Mouse (Mus musculus): ENCODE measurements around the gene Fam84b. TPM values are rescaled to one million over a fixed set of nuclear protein-coding genes. Genes with fewer than 3 reads are reported as not detected.

Gene Fam84b
- polyA plus RNA-seq, 1 experiment from 2014 or later = 10.6 TPM

- WGBS = 81% methylated on average over 4 of the region's 4 CpGs
- Histone ChIP-seq H3K9ac (ENCODE audit: low read depth, low read length) (no peak overlapping the region), H3K4me2 (ENCODE audit: low read length) (no peak overlapping the region), H3K4me1 (ENCODE audit: control insufficient read depth, insufficient read depth, low read depth, low read length) (no peaks in the 10 kb centered on the region; the same call in 1 of the 2 replicates), H3K9me3 (ENCODE audit: control insufficient read depth, low read length) (no peaks in the 10 kb centered on the region), H3K36me3 (ENCODE audit: control insufficient read depth, insufficient read depth, low read length) (no peaks in the 10 kb centered on the region), H3K4me3 (ENCODE audit: low read length) (no peak overlapping the region), H3K27me3 (replicated peaks; ENCODE audit: control insufficient read depth, insufficient read depth, low read length) (no peaks in the 10 kb centered on the region), H3K27ac (ENCODE audit: low read depth, low read length) (no peak overlapping the region)
- no peak for ATAC-seq
Observed at GRCm38 (mm10) chr15:60836321-60836720, 17.3 kb downstream of the Fam84b start.

- H3K4me3 ChIP-seq (ENCODE audit: low read length) = no peak overlapping the region
- whole genome bisulfite sequencing = 90% methylated on average over 5 of the region's 5 CpGs
- H3K9me3 ChIP-seq (ENCODE audit: control insufficient read depth, low read length) = no peaks in the 10 kb centered on the region
Observed at GRCm38 (mm10) chr15:60834598-60835571, 18.7 kb downstream of the Fam84b start.

GRCm38 (mm10) chr15:60833476-60834218, 19.9 kb downstream of the Fam84b start:
- no peaks in the 10 kb centered on the region for H3K9me3 ChIP-seq (ENCODE audit: control insufficient read depth, low read length)
- H3K4me2 ChIP-seq (ENCODE audit: low read length) = no peak overlapping the region
- 55% methylated on average over 2 of the region's 2 CpGs for WGBS
- H3K4me3 ChIP-seq (ENCODE audit: low read length) = no peak overlapping the region
- H3K27me3 ChIP-seq (replicated peaks; ENCODE audit: control insufficient read depth, insufficient read depth, low read length) = no peaks in the 10 kb centered on the region
- no peak overlapping the region for H3K27ac ChIP-seq (ENCODE audit: low read depth, low read length)
- no peak for ATAC-seq
- no peak overlapping the region for H3K9ac ChIP-seq (ENCODE audit: low read depth, low read length)
- no peaks in the 10 kb centered on the region; the same call in 1 of the 2 replicates for H3K4me1 ChIP-seq (ENCODE audit: control insufficient read depth, insufficient read depth, low read depth, low read length)
- H3K36me3 ChIP-seq (ENCODE audit: control insufficient read depth, insufficient read depth, low read length) = no peaks in the 10 kb centered on the region

More at GRCm38 (mm10) chr15:60834598-60835571, 18.7 kb downstream of the Fam84b start:
- no peaks in the 10 kb centered on the region for H3K36me3 ChIP-seq (ENCODE audit: control insufficient read depth, insufficient read depth, low read length)
- H3K27me3 ChIP-seq (replicated peaks; ENCODE audit: control insufficient read depth, insufficient read depth, low read length) = no peaks in the 10 kb centered on the region
- no peak overlapping the region for H3K9ac ChIP-seq (ENCODE audit: low read depth, low read length)
- no peak overlapping the region for H3K4me2 ChIP-seq (ENCODE audit: low read length)
- H3K4me1 ChIP-seq (ENCODE audit: control insufficient read depth, insufficient read depth, low read depth, low read length) = no peaks in the 10 kb centered on the region; the same call in 1 of the 2 replicates
- H3K27ac ChIP-seq (ENCODE audit: low read depth, low read length) = no peak overlapping the region
- no peak for ATAC-seq

GRCm38 (mm10) chr15:60832586-60832985, 21.0 kb downstream of the Fam84b start:
- no peaks in the 10 kb centered on the region for H3K27me3 ChIP-seq (replicated peaks; ENCODE audit: control insufficient read depth, insufficient read depth, low read length)
- no peak for ATAC-seq
- no peak overlapping the region for H3K4me3 ChIP-seq (ENCODE audit: low read length)
- H3K4me1 ChIP-seq (ENCODE audit: control insufficient read depth, insufficient read depth, low read depth, low read length) = no peaks in the 10 kb centered on the region
- H3K9ac ChIP-seq (ENCODE audit: low read depth, low read length) = no peak overlapping the region
- H3K36me3 ChIP-seq (ENCODE audit: control insufficient read depth, insufficient read depth, low read length) = no peaks in the 10 kb centered on the region
- H3K4me2 ChIP-seq (ENCODE audit: low read length) = no peak overlapping the region
- H3K27ac ChIP-seq (ENCODE audit: low read depth, low read length) = no peak overlapping the region
- no peaks in the 10 kb centered on the region for H3K9me3 ChIP-seq (ENCODE audit: control insufficient read depth, low read length)

- Histone ChIP-seq H3K9ac (ENCODE audit: low read depth, low read length) (no peak overlapping the region), H3K36me3 (ENCODE audit: control insufficient read depth, insufficient read depth, low read length) (no peaks in the 10 kb centered on the region), H3K4me1 (ENCODE audit: control insufficient read depth, insufficient read depth, low read depth, low read length) (peaks cover 10% of the 10 kb centered on the region), H3K27me3 (replicated peaks; ENCODE audit: control insufficient read depth, insufficient read depth, low read length) (no peaks in the 10 kb centered on the region), H3K27ac (ENCODE audit: low read depth, low read length) (no peak overlapping the region), H3K4me3 (ENCODE audit: low read length) (no peak overlapping the region), H3K4me2 (ENCODE audit: low read length) (no peak overlapping the region), H3K9me3 (ENCODE audit: control insufficient read depth, low read length) (no peaks in the 10 kb centered on the region)
- no peak for ATAC-seq
- WGBS = 75% methylated on average over 1 of the region's 1 CpGs
Observed at GRCm38 (mm10) chr15:60826226-60826625, 27.4 kb downstream of the Fam84b start.

- Histone ChIP-seq H3K9ac (ENCODE audit: low read depth, low read length) (peak overlapping the region; percentile 87), H3K4me3 (ENCODE audit: low read length) (peak overlapping the region; percentile 85), H3K4me2 (ENCODE audit: low read length) (peak overlapping the region; percentile 100), H3K36me3 (ENCODE audit: control insufficient read depth, insufficient read depth, low read length) (no peaks in the 10 kb centered on the region), H3K27me3 (replicated peaks; ENCODE audit: control insufficient read depth, insufficient read depth, low read length) (no peaks in the 10 kb centered on the region), H3K27ac (ENCODE audit: low read depth, low read length) (peak overlapping the region; percentile 82), H3K9me3 (ENCODE audit: control insufficient read depth, low read length) (no peaks in the 10 kb centered on the region), H3K4me1 (ENCODE audit: control insufficient read depth, insufficient read depth, low read depth, low read length) (peaks cover 10% of the 10 kb centered on the region)
- under 1% methylated on average over 31 of the region's 32 CpGs for WGBS
- ATAC-seq = peak; percentile 93
Observed at GRCm38 (mm10) chr15:60824751-60825227, 28.8 kb downstream of the Fam84b start.

GRCm38 (mm10) chr15:60823870-60824709, 29.5 kb downstream of the Fam84b start:
- Histone ChIP-seq H3K4me1 (ENCODE audit: control insufficient read depth, insufficient read depth, low read depth, low read length) (peaks cover 10% of the 10 kb centered on the region), H3K4me2 (ENCODE audit: low read length) (peak overlapping the region; percentile 100), H3K27ac (ENCODE audit: low read depth, low read length) (peak overlapping the region; percentile 82), H3K9me3 (ENCODE audit: control insufficient read depth, low read length) (no peaks in the 10 kb centered on the region), H3K27me3 (replicated peaks; ENCODE audit: control insufficient read depth, insufficient read depth, low read length) (no peaks in the 10 kb centered on the region), H3K36me3 (ENCODE audit: control insufficient read depth, insufficient read depth, low read length) (no peaks in the 10 kb centered on the region), H3K4me3 (ENCODE audit: low read length) (peak overlapping the region; percentile 85), H3K9ac (ENCODE audit: low read depth, low read length) (peak overlapping the region; percentile 87)
- under 1% methylated on average over 45 of the region's 45 CpGs for WGBS
- peak; percentile 34; the same call in 1 of the 2 replicates for ATAC-seq

GRCm38 (mm10) chr15:60823620-60823869, 30.0 kb downstream of the Fam84b start:
- Histone ChIP-seq H3K4me2 (ENCODE audit: low read length) (peak overlapping the region; percentile 100), H3K9me3 (ENCODE audit: control insufficient read depth, low read length) (no peaks in the 10 kb centered on the region), H3K4me1 (ENCODE audit: control insufficient read depth, insufficient read depth, low read depth, low read length) (peaks cover 10% of the 10 kb centered on the region), H3K27me3 (replicated peaks; ENCODE audit: control insufficient read depth, insufficient read depth, low read length) (no peaks in the 10 kb centered on the region), H3K9ac (ENCODE audit: low read depth, low read length) (peak overlapping the region; percentile 87), H3K27ac (ENCODE audit: low read depth, low read length) (peak overlapping the region; percentile 81), H3K4me3 (ENCODE audit: low read length) (peak overlapping the region; percentile 85), H3K36me3 (ENCODE audit: control insufficient read depth, insufficient read depth, low read length) (no peaks in the 10 kb centered on the region)
- no peak for ATAC-seq
- WGBS = under 1% methylated on average over 24 of the region's 24 CpGs
